In the genomic region with DNA sequence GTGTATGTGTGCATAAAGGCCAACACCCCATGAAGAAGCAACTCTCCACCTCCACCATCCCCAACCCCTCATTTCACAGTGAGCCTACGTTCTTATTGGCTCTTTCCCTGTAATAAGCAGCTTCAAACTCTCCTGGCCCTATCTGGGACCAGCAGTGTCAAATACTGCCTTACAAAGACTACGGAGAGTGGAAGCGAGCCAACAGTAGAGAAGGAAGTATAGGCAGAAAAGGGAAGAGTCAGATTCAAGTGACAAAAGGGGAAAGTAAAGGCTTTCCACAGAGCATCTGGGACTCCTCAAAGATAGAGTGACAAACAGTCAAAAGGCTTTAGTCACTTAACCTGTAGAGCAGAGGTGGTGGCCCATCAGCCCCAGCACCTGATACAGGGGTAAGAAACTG, we compare ENCODE assay signal across 18 mouse cellular contexts. TPM values are rescaled to one million over a fixed set of nuclear protein-coding genes. Genes with fewer than 3 reads are reported as not detected.
DNase-seq lines count a peak whose midpoint lies in the region; TF ChIP-seq lines count a peak whose summit lies in the region.
"Had no signal": no experiment of that assay in that cellular context is flagged by ENCODE, and none has a peak within 500 bp of the region (broad histone marks: within the 10 kb centered on the region; RNA-seq: fewer than 3 reads in every experiment).

No protein-coding gene starts in this region.

- H3K79me2 ChIP-seq in macrophage (ENCODE audit: inconsistent target) = no peaks in the 10 kb centered on the region

- intact Hi-C loops in heart, postnatal 14 days (cut with DNase I) = no loop called here
- intact Hi-C loops in left cerebral cortex, adult 2 months (cut with DNase I) = loop anchor here (1.0 kb wide), 1 partner anchor 207 kb away; no protein-coding TSS in a partner anchor

- no peak overlapping the region for H3K4me3 ChIP-seq in left cerebral cortex, adult 2 months
- H3K4me3 ChIP-seq in bone marrow macrophage, adult 2 months (ENCODE audit: insufficient read depth, low read length) = no peak overlapping the region
- no peak overlapping the region for H3K4me3 ChIP-seq in macrophage (ENCODE audit: inconsistent target)
- H3K4me3 ChIP-seq: embryonic facial prominence, embryonic 12.5 days; heart, embryonic 15.5 days; hindbrain, embryonic 10.5 days had no signal

- no peak for TF ChIP-seq POLR2A in bone marrow macrophage, adult 2 months (IDR thresholded peaks at IDR 0.05; ENCODE audit: borderline replicate concordance, low read depth, low read length)

- WGBS in macrophage (ENCODE audit: missing documents) = 35% methylated on average over 3 of the region's 3 CpGs

- TF ChIP-seq CTCF in left cerebral cortex, adult 2 months (IDR thresholded peaks at IDR 0.05) = no peak
- TF ChIP-seq CTCF in bone marrow macrophage, adult 2 months (IDR thresholded peaks at IDR 0.05; ENCODE audit: low read depth, low read length) = no peak

- peaks cover 20% of the 10 kb centered on the region; the same call in 1 of the 2 replicates for H3K36me3 ChIP-seq in macrophage (ENCODE audit: inconsistent target)

- peak overlapping the region; percentile 20; the same call in 1 of the 2 replicates for H3K27ac ChIP-seq in left cerebral cortex, adult 2 months
- peak overlapping the region; percentile 96 for H3K27ac ChIP-seq in bone marrow macrophage, adult 2 months (ENCODE audit: insufficient read depth, low read depth, low read length)
- H3K27ac ChIP-seq in macrophage = peak overlapping the region; percentile 98
- H3K27ac ChIP-seq: embryonic facial prominence, embryonic 12.5 days; heart, embryonic 15.5 days; hindbrain, embryonic 10.5 days; hindbrain, embryonic 14.5 days had no signal

- peak; percentile 89 for DNase-seq in heart, adult 11 months
- DNase-seq in heart, postnatal 14 days = no peak
- DNase-seq in left cerebral cortex, adult 2 months (ENCODE audit: extremely low spot score in 1 of 2, low spot score in 2 of 2) = no peak
- DNase-seq in left cerebral cortex, adult 18-20 months (ENCODE audit: low spot score in 2 of 2) = no peak
- DNase-seq in urinary bladder, postnatal 10 days (ENCODE audit: low spot score) = no peak
- DNase-seq in thymus, postnatal 0 days (ENCODE audit: low spot score) = no peak
- DNase-seq: adrenal gland, postnatal 14 days; B cell, adult 2 months; cerebellum, adult 11 months; cerebellum, adult 8-10 months; cerebellum, postnatal 25 days; gastrocnemius, postnatal 10 days had no signal

- peaks cover 43% of the 10 kb centered on the region for H3K4me1 ChIP-seq in bone marrow macrophage, adult 2 months (ENCODE audit: control insufficient read depth, insufficient read depth, low read length)
- H3K4me1 ChIP-seq: embryonic facial prominence, embryonic 12.5 days; heart, embryonic 15.5 days; hindbrain, embryonic 10.5 days had no signal

RNA-seq across cellular contexts. Expression of a gene that starts 50.3 kb away (rescaled TPM):
- total RNA-seq in heart, postnatal 14 days (2021) = 10 to 100 TPM; 31.6 to 32.1 TPM
- total RNA-seq in left cerebral cortex, adult 2 months (2021) = 10 to 100 TPM; 15.9 to 19.1 TPM
- 10 to 100 TPM; 13.2 to 13.4 TPM for total RNA-seq in left cerebral cortex, adult 18-20 months (2021)
- polyA plus RNA-seq in bone marrow macrophage, adult 2 months (2012; ENCODE audit: insufficient read depth, insufficient read length, missing spikeins) = 67.5 and 69.0 TPM in 2 replicates
- total RNA-seq in macrophage (2018; cell fraction: chromatin; rRNA removed) = 100 to 1,000 TPM in 7 of 26 experiments, 10 to 100 TPM in 19; 34.3 to 192 (median 72.7) TPM
- total RNA-seq in macrophage (2018; cell fraction: cytosol; rRNA removed) = 10 to 100 TPM; 19.3 to 33.4 (median 26.2) TPM
- 100 to 1,000 TPM in 1 of 26 experiments, 10 to 100 TPM in 25; 17.0 to 132 (median 39.4) TPM for total RNA-seq in macrophage (2018; cell fraction: nucleus; rRNA removed)
- polyA plus RNA-seq in macrophage (2018) = 29.3 to 47.9 TPM (median 40.1 TPM) in 3 replicates
- polyA plus RNA-seq in thymus, postnatal 0 days (2015; fragmentation: Nextera tagmentation; extraction: Ambion mirVana) = 103 and 112 TPM in 2 replicates

RNA-seq across cellular contexts. Expression of a gene that starts 50.4 kb away (rescaled TPM):
- total RNA-seq in heart, postnatal 14 days (2021) = 10 to 100 TPM; 28.9 to 29.5 TPM
- 100 to 1,000 TPM; 162 TPM for total RNA-seq in left cerebral cortex, adult 2 months (2021)
- total RNA-seq in left cerebral cortex, adult 18-20 months (2021) = 100 to 1,000 TPM; 152 to 161 TPM
- polyA plus RNA-seq in bone marrow macrophage, adult 2 months (2012; ENCODE audit: insufficient read depth, insufficient read length, missing spikeins) = 57.7 and 62.3 TPM in 2 replicates
- total RNA-seq in macrophage (2018; cell fraction: chromatin; rRNA removed) = 100 to 1,000 TPM; 111 to 697 (median 227) TPM
- 10 to 100 TPM; 18.9 to 44.0 (median 32.8) TPM for total RNA-seq in macrophage (2018; cell fraction: cytosol; rRNA removed)
- 100 to 1,000 TPM in 23 of 26 experiments, 10 to 100 TPM in 3; 82.4 to 426 (median 148) TPM for total RNA-seq in macrophage (2018; cell fraction: nucleus; rRNA removed)
- polyA plus RNA-seq in macrophage (2018) = 17.0 to 25.5 TPM (median 17.4 TPM) in 3 replicates
- 13.6 and 16.3 TPM in 2 replicates for polyA plus RNA-seq in thymus, postnatal 0 days (2015; fragmentation: Nextera tagmentation; extraction: Ambion mirVana)

Comparison
In these comparisons a context has a peak if more than half of its experiments do, and no peak if none do; other contexts are left out.
1. H3K27ac ChIP-seq: peak in every context shown above with its lines; median percentile 98 in macrophage; 96 in bone marrow macrophage, adult 2 months; 20 in left cerebral cortex, adult 2 months.
2. RNA of a gene that starts 50.4 kb away (total RNA-seq): 162 TPM in left cerebral cortex, adult 2 months and 152 to 161 TPM in left cerebral cortex, adult 18-20 months; 28.9 to 29.5 TPM in heart, postnatal 14 days; every median in the first group is over 4 times any median in the second.